Mouse (Mus musculus) heart, embryonic 13.5 days (tissue): ENCODE data around the gene Slc22a14. TPM values are rescaled to one million over a fixed set of nuclear protein-coding genes. Genes with fewer than 3 reads are reported as not detected.

Source experiments
- ATAC-seq: fragments of 200-750 bp; cut with Nextera tagmentation; 2 replicates; pipeline ENCODE4 v1.8.0; 2017; ENCODE audit warnings: moderate TSS enrichment; ENCODE audit not compliant: insufficient number of reproducible peaks, low FRiP score, low TSS enrichment; ENCODE audit errors: extremely low read depth
- H3K27ac ChIP-seq: fragments of 300-500 bp; sonication (generic); replicated peaks from 2 replicates; pipeline ENCODE4 v1.5.1; 2015; ENCODE audit warnings: moderate library complexity, mild to moderate bottlenecking, inconsistent platforms
- H3K27me3 ChIP-seq: fragments of 300-500 bp; sonication (generic); replicated peaks from 2 replicates; pipeline ENCODE4 v1.6.1; 2015; ENCODE audit warnings: mild to moderate bottlenecking, inconsistent platforms
- H3K36me3 ChIP-seq: fragments of 300-500 bp; sonication (generic); 2 replicates; pipeline ENCODE4 v1.6.1; 2015; ENCODE audit warnings: mild to moderate bottlenecking, inconsistent platforms
- H3K4me1 ChIP-seq: fragments of 300-500 bp; sonication (generic); 2 replicates; pipeline ENCODE4 v1.6.1; 2015; ENCODE audit warnings: inconsistent platforms
- H3K4me2 ChIP-seq: fragments of 300-500 bp; sonication (generic); 2 replicates; pipeline ENCODE4 v1.6.1; 2015; ENCODE audit warnings: inconsistent platforms, mild to moderate bottlenecking, moderate library complexity
- H3K4me3 ChIP-seq: fragments of 300-500 bp; sonication (generic); 2 replicates; pipeline ENCODE4 v1.5.1; 2015; ENCODE audit warnings: moderate library complexity, mild to moderate bottlenecking, inconsistent platforms
- H3K9ac ChIP-seq: fragments of 300-500 bp; sonication (generic); 2 replicates; pipeline ENCODE4 v1.6.1; 2015; ENCODE audit warnings: inconsistent platforms, mild to moderate bottlenecking, moderate library complexity
- H3K9me3 ChIP-seq: fragments of 300-500 bp; sonication (generic); 2 replicates; pipeline ENCODE4 v1.6.1; 2016; ENCODE audit warnings: inconsistent platforms
- WGBS: fragments of 180-500 bp; shearing (Covaris S2); methylation state at CpG from one replicate; pipeline ENCODE4 v1.1.7; 2015; ENCODE audit warnings: mixed read lengths; 5-methylcytosine and 5-hydroxymethylcytosine counted together
- polyA plus RNA-seq: library from polyadenylated mRNA; unstranded; fragments of >200 nt; fragmentation: Nextera tagmentation; extraction: Ambion mirVana; gene quantifications from 2 replicates; pipeline ENCODE4 v1.2.1, GENCODE M21; 2015

The Slc22a14 gene
- polyA plus RNA-seq, 1 experiment from 2014 or later: not detected

DNA sequence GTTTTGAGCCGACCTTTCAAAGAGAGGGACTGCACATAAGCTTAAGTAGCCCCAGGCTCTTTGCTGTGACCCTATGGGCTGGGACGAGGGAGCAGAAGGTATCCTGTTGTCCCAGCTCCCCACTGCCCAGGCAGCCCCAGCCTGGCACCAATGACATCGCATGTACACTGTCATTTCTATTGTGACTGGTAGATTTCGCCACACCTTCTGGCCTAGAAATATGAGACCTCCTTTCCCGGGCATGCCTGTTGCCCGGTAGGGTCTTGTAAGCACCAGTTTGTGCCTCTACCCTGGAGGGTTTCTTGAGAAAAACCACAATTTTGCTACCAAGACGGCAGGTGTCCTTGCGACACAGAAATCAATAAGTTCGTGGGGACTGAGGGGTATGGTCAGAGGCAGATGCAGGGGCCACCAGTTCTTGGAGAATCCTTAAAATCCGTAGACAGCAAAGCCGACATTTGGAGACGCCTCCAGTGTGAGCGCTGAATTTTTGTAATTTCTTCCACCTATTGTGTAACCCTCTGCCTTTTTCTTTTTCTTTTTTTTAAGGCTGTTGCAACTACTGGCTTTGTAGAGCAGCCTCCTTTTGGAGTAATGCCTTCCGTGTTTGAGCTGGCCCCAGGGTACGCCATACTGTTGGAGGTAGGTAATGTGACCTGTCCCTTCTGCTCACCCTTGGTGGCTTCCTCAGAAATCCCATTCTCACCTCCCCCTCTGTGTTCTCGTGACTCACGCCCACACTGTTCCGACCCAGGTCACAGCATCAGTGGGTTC lies 242.6 kb downstream of the Slc22a14 start:
- no peaks in the 10 kb centered on the region for H3K4me1 ChIP-seq
- 77% methylated on average over 18 of the region's 18 CpGs for WGBS
- H3K27me3 ChIP-seq: no peaks in the 10 kb centered on the region; the same call in 1 of the 2 replicates
- H3K27ac ChIP-seq: no peak overlapping the region
- no peak overlapping the region for H3K4me3 ChIP-seq
- ATAC-seq: no peak
- H3K9ac ChIP-seq: no peak overlapping the region
- no peaks in the 10 kb centered on the region for H3K36me3 ChIP-seq
- no peak overlapping the region for H3K4me2 ChIP-seq
- H3K9me3 ChIP-seq: no peaks in the 10 kb centered on the region

DNA sequence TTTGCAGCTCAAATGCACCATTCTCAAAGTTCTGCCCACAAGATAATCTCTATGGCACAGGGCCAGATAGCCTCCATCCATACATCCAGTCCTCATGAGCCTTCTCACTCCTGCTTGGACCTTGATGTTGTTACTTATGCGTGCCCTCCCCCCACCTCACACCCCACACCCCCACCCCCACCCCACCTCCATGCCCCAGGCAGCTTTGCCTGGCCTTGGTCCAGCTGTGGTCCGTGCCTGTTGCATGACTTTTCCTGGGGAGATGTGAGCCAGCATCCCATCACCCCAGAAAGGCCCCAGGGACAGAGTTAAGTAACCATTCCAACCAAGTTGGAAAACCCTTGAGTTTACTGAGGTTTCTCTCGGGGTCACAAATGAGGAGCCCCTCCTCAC lies 245.2 kb downstream of the Slc22a14 start:
- Histone ChIP-seq H3K9ac (no peak overlapping the region), H3K36me3 (no peaks in the 10 kb centered on the region), H3K27me3 (no peaks in the 10 kb centered on the region), H3K27ac (no peak overlapping the region), H3K4me1 (no peaks in the 10 kb centered on the region), H3K9me3 (no peaks in the 10 kb centered on the region), H3K4me2 (no peak overlapping the region), H3K4me3 (no peak overlapping the region)
- WGBS: 60% methylated on average over 3 of the region's 3 CpGs
- ATAC-seq: no peak

Other genes with a start within 250 kb of the Slc22a14 start
- gene Acaa1b, start 208.5 kb downstream of the Slc22a14 start, polyA plus RNA-seq: 0.47 TPM in 2 replicates
- 0.05 TPM in 1 of 2 replicates, not detected in the other for gene Gm47289, start 206.4 kb downstream of the Slc22a14 start, polyA plus RNA-seq
- not detected in 2 replicates for gene Slc22a13, start 156.5 kb downstream of the Slc22a14 start, polyA plus RNA-seq
- gene Oxsr1, start 43.1 kb downstream of the Slc22a14 start, polyA plus RNA-seq: 7.4 and 7.8 TPM in 2 replicates
- gene Acaa1a, start 25.9 kb downstream of the Slc22a14 start, polyA plus RNA-seq: 79.7 and 88.5 TPM in 2 replicates
- 14.2 and 14.5 TPM in 2 replicates for gene Myd88, start 24.1 kb downstream of the Slc22a14 start, polyA plus RNA-seq
- gene Xylb, start 8.2 kb downstream of the Slc22a14 start, polyA plus RNA-seq: 1.2 and 2.6 TPM in 2 replicates
- 13.2 and 17.2 TPM in 2 replicates for gene Acvr2b, start 36.6 kb upstream of the Slc22a14 start, polyA plus RNA-seq
- 11.8 and 12.4 TPM in 2 replicates for gene Exog, start 79.4 kb upstream of the Slc22a14 start, polyA plus RNA-seq
- gene Scn5a, start 213.5 kb upstream of the Slc22a14 start, polyA plus RNA-seq: 7.4 and 7.8 TPM in 2 replicates